Mouse (Mus musculus) urinary bladder, postnatal 25 days (tissue): ENCODE measurements around the gene Rilpl1.
"Not testable (repeated sequence)": the region's sequence is repeated elsewhere in the genome, so short reads cannot be mapped to it uniquely, and the experiment has no call there.

ENCODE experiments used
- DNase-seq: peaks from one replicate; pipeline ENCODE4 v3.0.0; 2022; ENCODE audit warnings: low spot score

The Rilpl1 gene

GRCm38 (mm10) chr5:124530655-124531582, at the start of gene Rilpl1:
Gene Rilpl1, minus strand, starts transcription at chr5:124531391.
- DNase-seq = peak; percentile 65

DNA sequence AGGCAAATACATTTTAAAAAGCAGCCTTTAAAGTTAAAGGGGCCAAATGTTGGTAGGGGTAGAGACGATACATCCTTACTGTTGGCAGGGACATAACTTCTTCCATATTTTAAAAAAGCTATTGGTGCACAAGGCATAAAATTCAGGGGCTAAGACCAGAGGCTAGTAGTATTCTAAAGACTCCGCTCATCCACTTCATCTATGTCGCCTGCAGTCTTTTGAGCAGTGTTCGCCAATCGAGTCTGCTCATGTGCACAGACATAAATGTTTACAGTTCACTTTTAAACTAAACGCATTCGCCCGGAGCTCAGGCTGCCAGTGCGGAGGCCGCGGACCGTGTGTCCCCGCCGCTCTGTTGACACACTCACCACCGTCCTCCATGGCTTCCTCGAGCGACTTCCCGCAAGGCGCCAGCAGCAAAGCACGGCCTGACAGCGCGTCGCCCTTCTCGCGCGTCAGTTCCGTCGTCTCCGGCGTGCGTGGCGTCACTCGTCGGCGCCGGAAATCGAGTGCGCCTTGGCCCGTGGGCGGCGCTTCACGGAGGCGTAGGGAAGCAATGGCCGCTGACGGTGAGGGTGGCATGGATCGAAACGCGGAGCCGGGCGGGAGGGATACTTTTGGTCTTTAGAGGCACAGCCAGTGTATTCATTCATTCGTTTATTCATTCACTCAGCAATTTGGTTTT, 47.6 kb upstream of the Rilpl1 start, which contains the start of the genes Eif2b1 and Gtf2h3:
Eif2b1 (minus strand) TSS at position 499 of the 685 bp plus-strand sequence.
Gtf2h3 (plus strand) TSS at position 508 of the 685 bp plus-strand sequence.
- peak; percentile 95 for DNase-seq

DNA sequence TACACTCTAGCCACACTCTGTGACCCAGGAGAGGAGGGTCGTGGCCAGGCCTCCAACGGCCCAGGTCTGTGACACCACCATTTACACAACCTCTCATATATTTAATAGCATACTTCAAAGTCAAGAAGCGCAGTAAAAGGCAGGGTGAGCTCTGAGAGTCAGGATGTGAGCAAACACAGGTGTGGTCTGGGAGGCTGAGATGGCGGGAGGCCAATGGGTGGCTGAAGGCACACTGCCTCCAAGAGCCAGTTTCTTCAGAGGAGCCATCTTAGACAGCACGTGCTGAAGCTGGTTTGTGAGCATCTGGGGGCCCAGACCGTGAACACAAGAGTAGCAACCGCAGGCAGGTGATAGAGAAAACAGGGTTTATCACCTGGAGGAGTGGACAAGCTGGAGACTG, 44.3 kb upstream of the Rilpl1 start:
- DNase-seq = no peak

- no peak for DNase-seq
Measured at GRCm38 (mm10) chr5:124571068-124571467, 39.9 kb upstream of the Rilpl1 start.

GRCm38 (mm10) chr5:124555145-124555544, 24.0 kb upstream of the Rilpl1 start:
- no peak for DNase-seq

DNA sequence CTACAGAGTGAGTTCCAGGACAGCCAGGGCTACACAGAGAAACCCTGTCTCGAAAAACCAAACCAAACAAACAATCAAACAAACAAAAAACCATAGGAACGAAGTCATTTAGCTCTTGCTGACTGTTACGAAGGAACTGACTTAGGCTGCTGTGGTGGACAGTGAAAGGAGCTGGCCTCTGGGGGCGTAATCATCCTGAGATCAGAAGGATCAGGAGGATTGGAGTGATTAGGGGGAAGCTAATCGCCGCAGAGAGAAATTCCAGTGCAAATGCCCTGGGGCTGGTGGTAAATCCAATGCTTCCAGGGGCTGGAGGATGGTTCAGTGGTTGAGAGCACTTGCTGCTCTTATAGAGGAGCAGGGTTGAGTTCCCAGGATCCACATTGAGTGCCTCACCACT, 22.4 kb upstream of the Rilpl1 start:
- no peak for DNase-seq

- DNase-seq = peak; percentile 82
Measured at GRCm38 (mm10) chr5:124552558-124553307, 21.5 kb upstream of the Rilpl1 start, which contains the start of gene Ddx55. Gene Ddx55, plus strand, starts transcription at chr5:124552864.

GRCm38 (mm10) chr5:124552094-124552472, 20.9 kb upstream of the Rilpl1 start:
- no peak for DNase-seq

DNA sequence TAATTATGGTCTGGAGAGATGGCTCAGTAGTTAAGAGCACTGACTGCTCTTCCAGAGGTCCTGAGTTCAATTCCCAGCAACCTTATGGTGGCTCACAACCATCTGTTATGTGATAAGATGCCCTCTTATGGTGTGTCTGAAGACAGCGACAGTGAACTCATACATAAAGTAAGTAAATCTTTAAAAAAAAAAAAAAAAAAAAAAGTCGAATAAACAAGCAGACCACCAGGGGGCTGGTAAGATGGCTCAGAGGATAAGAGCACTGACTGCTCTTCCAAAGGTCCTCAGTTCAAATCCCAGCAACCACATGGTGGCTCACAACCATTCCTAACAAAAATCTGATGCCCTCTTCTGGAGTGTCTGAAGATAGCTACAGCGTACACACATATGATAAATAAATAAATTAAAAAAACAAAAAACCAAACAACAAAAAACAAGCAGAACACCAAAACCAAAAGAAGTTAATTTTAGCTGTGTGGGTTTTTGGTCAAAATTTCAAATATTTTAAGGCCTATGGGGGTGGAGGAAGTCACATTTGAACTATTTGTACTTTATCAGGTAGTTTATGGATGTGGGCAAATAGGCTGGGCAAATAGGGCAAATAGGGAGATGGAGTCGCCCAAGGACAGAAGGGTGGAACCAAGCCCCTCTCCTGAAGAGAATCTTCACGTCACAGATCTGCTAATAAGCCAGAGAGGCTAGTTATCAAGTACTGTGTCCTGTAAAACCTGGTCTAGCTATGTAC, 20.3 kb upstream of the Rilpl1 start:
- not testable (repeated sequence) for DNase-seq

GRCm38 (mm10) chr5:124550737-124551136, 19.5 kb upstream of the Rilpl1 start:
- not testable (repeated sequence) for DNase-seq

GRCm38 (mm10) chr5:124541602-124541973, 10.4 kb upstream of the Rilpl1 start:
- DNase-seq = no peak

DNA sequence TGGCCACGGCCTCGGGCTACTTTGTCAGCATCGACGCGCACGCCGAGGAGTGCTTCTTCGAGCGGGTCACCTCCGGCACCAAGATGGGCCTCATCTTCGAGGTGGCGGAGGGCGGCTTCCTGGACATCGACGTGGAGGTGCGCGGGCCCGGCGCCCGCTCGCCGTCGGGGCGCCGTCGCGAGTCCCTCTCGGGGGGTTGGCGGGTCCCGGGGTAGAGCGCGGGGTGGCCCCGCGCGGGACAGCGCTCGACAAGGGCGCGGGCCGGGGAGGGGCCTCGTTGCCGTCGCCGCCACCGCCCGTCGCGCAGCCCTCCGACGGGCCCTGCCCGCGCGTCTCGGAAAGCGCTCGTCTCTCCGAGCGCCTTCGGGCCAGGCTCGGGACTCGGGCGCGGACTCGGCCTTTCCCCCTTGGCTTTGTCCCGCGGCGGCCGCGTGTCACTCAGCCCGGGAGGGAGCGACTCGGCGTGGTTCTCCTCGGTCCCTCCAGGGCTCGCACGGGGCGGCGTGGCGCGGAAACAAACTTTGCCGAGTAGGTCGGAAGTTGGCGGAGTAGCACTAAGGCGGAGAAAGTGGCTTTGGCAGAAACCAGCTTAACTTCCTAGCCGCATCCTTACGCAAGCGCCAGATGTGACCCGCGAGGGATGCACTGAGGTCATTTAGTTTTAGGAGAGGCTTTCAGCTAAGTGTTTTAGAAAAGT, 9.9 kb upstream of the Rilpl1 start:
- peak; percentile 66 for DNase-seq

DNA sequence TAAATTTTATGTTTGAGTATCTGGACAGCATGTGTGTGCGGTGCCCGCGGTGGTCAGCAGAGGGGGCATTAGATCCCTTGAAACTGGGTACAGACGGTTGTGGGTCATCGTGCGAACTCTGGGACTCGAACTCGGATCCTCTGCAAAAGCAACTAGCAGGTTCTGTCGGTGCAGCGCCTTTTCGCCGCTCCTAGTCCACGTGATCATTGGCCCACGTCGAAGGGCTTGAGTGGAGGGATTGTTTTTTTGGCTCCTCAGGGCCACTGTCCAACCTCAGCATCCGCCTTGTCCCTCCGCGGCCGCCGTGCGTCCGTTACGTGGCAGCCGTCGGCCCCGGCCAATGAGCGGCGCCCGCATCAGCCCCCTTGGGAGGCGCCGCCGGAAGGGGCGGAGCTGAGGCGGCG, 9.2 kb upstream of the Rilpl1 start, which contains the start of gene Tmed2:
Tmed2 (plus strand) TSS at position 313 of the 404 bp plus-strand sequence.
- peak; percentile 90 for DNase-seq

- no peak for DNase-seq
Measured at GRCm38 (mm10) chr5:124539905-124540304, 8.7 kb upstream of the Rilpl1 start.

DNA sequence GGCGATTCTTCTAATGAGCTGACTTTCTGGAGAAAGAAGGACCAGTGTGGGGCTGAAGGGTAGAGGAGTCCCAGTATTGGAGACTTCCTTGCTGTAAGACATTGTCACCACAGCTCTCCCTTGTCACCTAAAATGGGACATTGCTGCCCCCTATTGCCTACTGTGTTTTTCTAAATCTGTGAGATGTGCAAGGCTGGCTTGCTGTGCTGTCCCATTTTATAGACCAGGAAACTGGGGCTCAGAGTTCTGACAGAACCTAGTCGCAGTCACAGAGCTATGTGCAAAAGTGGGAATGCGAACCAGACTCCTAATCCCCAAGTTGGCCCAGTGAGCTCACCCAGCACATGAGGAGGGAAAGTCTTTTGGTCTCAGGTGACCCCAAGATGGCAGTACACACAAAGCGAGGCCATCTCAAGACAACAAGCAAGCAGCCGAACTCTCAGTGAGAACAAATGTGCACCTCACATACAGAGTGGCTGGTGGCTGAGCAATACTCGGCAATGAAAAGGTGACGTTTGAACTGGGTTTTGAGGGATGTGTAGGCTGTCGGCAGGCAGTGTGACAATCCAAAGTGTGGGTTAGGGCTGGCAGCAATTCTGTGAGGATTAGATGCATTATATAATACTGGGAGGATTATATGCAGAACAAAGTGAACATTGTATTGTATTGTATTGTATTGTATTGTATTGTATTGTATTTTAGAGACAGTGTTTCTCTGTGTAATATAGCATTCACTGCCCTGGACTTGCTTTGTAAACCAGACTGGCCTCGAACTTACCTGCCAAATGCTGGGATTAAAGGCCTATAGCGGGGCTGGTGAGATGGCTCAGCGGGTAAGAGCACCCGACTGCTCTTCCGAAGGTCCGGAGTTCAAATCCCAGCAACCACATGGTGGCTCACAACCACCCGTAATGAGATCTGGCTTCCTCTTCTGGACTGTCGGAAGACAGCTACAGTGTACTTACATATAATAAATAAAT, 7.9 kb upstream of the Rilpl1 start:
- DNase-seq = no peak

GRCm38 (mm10) chr5:124536776-124537175, 5.6 kb upstream of the Rilpl1 start:
- DNase-seq = no peak

GRCm38 (mm10) chr5:124535016-124535415, 3.8 kb upstream of the Rilpl1 start:
- no peak for DNase-seq

DNA sequence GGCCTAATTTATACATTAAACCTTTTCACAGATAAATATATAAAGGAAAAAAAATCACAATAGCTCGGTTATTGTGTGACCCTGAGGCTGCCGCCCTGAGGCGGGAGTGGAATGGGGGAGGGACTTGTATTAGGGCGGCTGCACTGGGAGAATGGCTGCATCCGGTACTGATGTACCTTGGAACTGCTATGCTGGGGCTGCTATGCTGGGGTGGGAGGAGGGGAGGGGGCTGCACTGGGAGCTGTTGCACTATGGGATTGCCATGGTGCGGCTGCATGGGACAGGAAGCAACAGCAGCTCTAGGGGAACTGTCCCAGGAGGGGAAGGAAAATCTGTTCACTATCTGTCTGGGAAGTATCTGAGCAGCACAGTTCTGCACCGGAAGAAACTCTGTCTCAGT, 1.3 kb upstream of the Rilpl1 start:
- DNase-seq = no peak

GRCm38 (mm10) chr5:124531583-124531930, 366 bp upstream of the Rilpl1 start:
- DNase-seq = no peak

DNA sequence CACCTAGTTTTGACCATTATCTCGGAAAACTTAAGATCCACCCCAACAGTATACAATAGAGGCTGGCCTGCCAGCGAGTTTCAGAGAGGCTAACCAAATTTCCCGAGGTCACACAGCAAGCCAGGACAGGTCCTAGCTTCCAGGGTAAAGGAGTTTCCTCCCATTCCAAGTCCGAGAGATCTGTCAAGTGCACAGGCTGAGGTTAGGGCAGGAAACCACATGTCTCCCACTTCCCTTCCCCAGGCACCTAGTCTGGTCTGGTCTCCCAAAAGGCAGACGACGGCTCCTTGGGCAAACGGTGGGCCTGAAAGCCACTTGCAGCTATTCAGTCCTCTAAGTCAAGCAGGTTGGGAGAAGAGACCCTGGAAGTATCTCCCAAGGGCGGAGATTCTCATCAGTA, 1.5 kb downstream of the Rilpl1 start:
- no peak for DNase-seq
